Mouse (Mus musculus): ENCODE results near the gene Col4a2. TPM values are rescaled to one million over a fixed set of nuclear protein-coding genes. Genes with fewer than 3 reads are reported as not detected.
A peak's percentile ranks its signal among the peaks of the same experiment; 100 is the strongest.
"Not testable (repeated sequence)": the region's sequence is repeated elsewhere in the genome, so short reads cannot be mapped to it uniquely, and the experiment has no call there.

Col4a2 gene
- polyA plus RNA-seq, 1 experiment from 2014 or later: 39.1 TPM

GRCm38 (mm10) chr8:11463889-11464706 is 151.5 kb downstream of the Col4a2 start:
- WGBS: 87% methylated on average over 12 of the region's 12 CpGs
- Histone ChIP-seq H3K36me3 (no peaks in the 10 kb centered on the region), H3K27ac (no peak overlapping the region), H3K9me3 (peaks cover 5% of the 10 kb centered on the region; the same call in 1 of the 2 replicates), H3K4me3 (replicated peaks) (no peak overlapping the region), H3K4me2 (replicated peaks) (no peak overlapping the region), H3K9ac (replicated peaks) (no peak overlapping the region), H3K4me1 (replicated peaks) (peaks cover 8% of the 10 kb centered on the region), H3K27me3 (no peaks in the 10 kb centered on the region)
- no peak for ATAC-seq

GRCm38 (mm10) chr8:11464707-11464964 is 152.0 kb downstream of the Col4a2 start:
- H3K9me3 ChIP-seq: peaks cover 5% of the 10 kb centered on the region; the same call in 1 of the 2 replicates
- no peak overlapping the region for H3K4me3 ChIP-seq (replicated peaks)
- peaks cover 10% of the 10 kb centered on the region for H3K4me1 ChIP-seq (replicated peaks)
- H3K27ac ChIP-seq: no peak overlapping the region
- H3K4me2 ChIP-seq (replicated peaks): no peak overlapping the region
- H3K36me3 ChIP-seq: no peaks in the 10 kb centered on the region
- no peak overlapping the region for H3K9ac ChIP-seq (replicated peaks)
- ATAC-seq: no peak
- H3K27me3 ChIP-seq: no peaks in the 10 kb centered on the region
- 92% methylated on average over 3 of the region's 3 CpGs for WGBS

- Histone ChIP-seq H3K4me1 (replicated peaks) (peaks cover 10% of the 10 kb centered on the region), H3K36me3 (no peaks in the 10 kb centered on the region), H3K9me3 (peaks cover 5% of the 10 kb centered on the region; the same call in 1 of the 2 replicates), H3K27ac (no peak overlapping the region), H3K4me2 (replicated peaks) (no peak overlapping the region), H3K27me3 (no peaks in the 10 kb centered on the region), H3K4me3 (replicated peaks) (no peak overlapping the region), H3K9ac (replicated peaks) (no peak overlapping the region)
- 89% methylated on average over 4 of the region's 4 CpGs for WGBS
- ATAC-seq: no peak
Measured at GRCm38 (mm10) chr8:11465619-11466018, 153.0 kb downstream of the Col4a2 start.

- H3K9me3 ChIP-seq; H3K27ac ChIP-seq; H3K9ac ChIP-seq (replicated peaks); H3K4me3 ChIP-seq (replicated peaks); H3K36me3 ChIP-seq; H3K27me3 ChIP-seq; H3K4me2 ChIP-seq (replicated peaks); ATAC-seq: not testable (repeated sequence)
- WGBS: 75% methylated on average over 5 of the region's 5 CpGs
- H3K4me1 ChIP-seq (replicated peaks): peaks cover 10% of the 10 kb centered on the region
Measured at GRCm38 (mm10) chr8:11466528-11466927, 153.9 kb downstream of the Col4a2 start.

- Histone ChIP-seq H3K9me3 (peaks cover 5% of the 10 kb centered on the region; the same call in 1 of the 2 replicates), H3K4me1 (replicated peaks) (peaks cover 10% of the 10 kb centered on the region), H3K4me3 (replicated peaks) (no peak overlapping the region), H3K36me3 (no peaks in the 10 kb centered on the region), H3K27ac (no peak overlapping the region), H3K27me3 (peaks cover 17% of the 10 kb centered on the region), H3K4me2 (replicated peaks) (no peak overlapping the region), H3K9ac (replicated peaks) (no peak overlapping the region)
- 0 out of 2 replicates have a peak, but pooled peaks have one; percentile 30 for ATAC-seq
- WGBS: 7% methylated on average over 3 of the region's 3 CpGs
Measured at GRCm38 (mm10) chr8:11469095-11469494, 156.5 kb downstream of the Col4a2 start.

GRCm38 (mm10) chr8:11470694-11471093 is 158.1 kb downstream of the Col4a2 start:
- Histone ChIP-seq H3K4me2 (replicated peaks) (no peak overlapping the region), H3K27me3 (peaks cover 33% of the 10 kb centered on the region), H3K9me3 (peaks cover 5% of the 10 kb centered on the region; the same call in 1 of the 2 replicates), H3K4me1 (replicated peaks) (peaks cover 10% of the 10 kb centered on the region), H3K4me3 (replicated peaks) (no peak overlapping the region), H3K36me3 (no peaks in the 10 kb centered on the region), H3K27ac (no peak overlapping the region), H3K9ac (replicated peaks) (no peak overlapping the region)
- no peak for ATAC-seq
- 73% methylated on average over 7 of the region's 7 CpGs for WGBS

- no peak for ATAC-seq
- Histone ChIP-seq H3K4me1 (replicated peaks) (peaks cover 5% of the 10 kb centered on the region; the same call in 1 of the 2 replicates), H3K4me2 (replicated peaks) (no peak overlapping the region), H3K27me3 (peaks cover 39% of the 10 kb centered on the region), H3K9ac (replicated peaks) (no peak overlapping the region), H3K9me3 (peaks cover 5% of the 10 kb centered on the region; the same call in 1 of the 2 replicates), H3K36me3 (no peaks in the 10 kb centered on the region), H3K4me3 (replicated peaks) (no peak overlapping the region), H3K27ac (no peak overlapping the region)
- WGBS: 42% methylated on average over 8 of the region's 8 CpGs
Measured at GRCm38 (mm10) chr8:11471309-11471708, 158.7 kb downstream of the Col4a2 start.

- Histone ChIP-seq H3K4me2 (replicated peaks) (no peak overlapping the region), H3K9me3 (no peaks in the 10 kb centered on the region), H3K36me3 (no peaks in the 10 kb centered on the region), H3K4me1 (replicated peaks) (peaks cover 18% of the 10 kb centered on the region), H3K27me3 (peaks cover 56% of the 10 kb centered on the region), H3K4me3 (replicated peaks) (no peak overlapping the region), H3K9ac (replicated peaks) (no peak overlapping the region), H3K27ac (no peak overlapping the region)
- no peak for ATAC-seq
- 43% methylated on average over 4 of the region's 4 CpGs for WGBS
Measured at GRCm38 (mm10) chr8:11473072-11473471, 160.5 kb downstream of the Col4a2 start.

GRCm38 (mm10) chr8:11475397-11475796 is 162.8 kb downstream of the Col4a2 start:
- H3K4me2 ChIP-seq (replicated peaks): no peak overlapping the region
- H3K9me3 ChIP-seq: no peaks in the 10 kb centered on the region
- H3K4me1 ChIP-seq (replicated peaks): peaks cover 21% of the 10 kb centered on the region
- WGBS: 8% methylated on average over 9 of the region's 10 CpGs
- no peak overlapping the region for H3K9ac ChIP-seq (replicated peaks)
- no peak overlapping the region for H3K4me3 ChIP-seq (replicated peaks)
- no peaks in the 10 kb centered on the region for H3K36me3 ChIP-seq
- peaks cover 80% of the 10 kb centered on the region for H3K27me3 ChIP-seq
- no peak for ATAC-seq
- no peak overlapping the region for H3K27ac ChIP-seq

GRCm38 (mm10) chr8:11475876-11476275 is 163.3 kb downstream of the Col4a2 start:
- Histone ChIP-seq H3K27ac (no peak overlapping the region), H3K4me1 (replicated peaks) (peaks cover 21% of the 10 kb centered on the region), H3K9me3 (no peaks in the 10 kb centered on the region), H3K36me3 (no peaks in the 10 kb centered on the region), H3K9ac (replicated peaks) (no peak overlapping the region), H3K4me2 (replicated peaks) (no peak overlapping the region), H3K4me3 (replicated peaks) (no peak overlapping the region), H3K27me3 (peaks cover 84% of the 10 kb centered on the region)
- 13% methylated on average over 2 of the region's 2 CpGs for WGBS
- ATAC-seq: no peak

GRCm38 (mm10) chr8:11476338-11477177 is 164.0 kb downstream of the Col4a2 start:
- Histone ChIP-seq H3K9ac (replicated peaks) (no peak overlapping the region), H3K4me2 (replicated peaks) (peak overlapping the region; percentile 29), H3K4me3 (replicated peaks) (peak overlapping the region; percentile 11), H3K4me1 (replicated peaks) (peaks cover 21% of the 10 kb centered on the region), H3K36me3 (no peaks in the 10 kb centered on the region), H3K27ac (no peak overlapping the region), H3K27me3 (peaks cover 89% of the 10 kb centered on the region), H3K9me3 (no peaks in the 10 kb centered on the region)
- no peak for ATAC-seq
- 5% methylated on average over 24 of the region's 24 CpGs for WGBS

GRCm38 (mm10) chr8:11477178-11477553 is 164.6 kb downstream of the Col4a2 start:
- WGBS: 6% methylated on average over 9 of the region's 9 CpGs

More at GRCm38 (mm10) chr8:11477178-11477553, 164.6 kb downstream of the Col4a2 start:
- Histone ChIP-seq H3K36me3 (no peaks in the 10 kb centered on the region), H3K4me3 (replicated peaks) (peak overlapping the region; percentile 44), H3K4me1 (replicated peaks) (peaks cover 21% of the 10 kb centered on the region), H3K9me3 (no peaks in the 10 kb centered on the region), H3K27ac (no peak overlapping the region), H3K4me2 (replicated peaks) (peak overlapping the region; percentile 75), H3K27me3 (peaks cover 92% of the 10 kb centered on the region), H3K9ac (replicated peaks) (no peak overlapping the region)
- no peak for ATAC-seq
